Comparison of ENCODE assay signal across 8 mouse cellular contexts in the genomic region with DNA sequence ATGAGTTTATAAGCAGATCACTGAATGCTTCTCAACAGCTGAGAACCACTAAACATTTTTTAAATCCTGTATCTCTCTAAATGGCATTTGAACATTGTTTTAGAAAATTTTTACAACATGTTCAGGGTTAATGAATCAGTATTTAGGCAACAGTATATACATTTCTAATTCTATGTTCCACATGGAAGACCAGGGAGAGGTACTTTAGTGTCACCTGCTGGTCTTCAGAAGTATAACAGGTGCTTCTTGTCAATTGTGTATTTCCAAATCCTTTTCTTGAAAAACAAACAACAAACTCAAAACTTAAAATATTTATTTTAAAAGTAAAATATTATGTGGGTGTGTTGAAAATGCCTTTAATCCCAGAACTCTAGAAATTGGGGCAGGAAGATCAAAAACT. TPM values are rescaled to one million over a fixed set of nuclear protein-coding genes. Genes with fewer than 3 reads are reported as not detected.
DNase-seq lines count a peak whose midpoint lies in the region; ATAC-seq and TF ChIP-seq lines count a peak whose summit lies in the region.
"Had no signal": no experiment of that assay in that cellular context is flagged by ENCODE, and none has a peak within 500 bp of the region (broad histone marks: within the 10 kb centered on the region; RNA-seq: fewer than 3 reads in every experiment).

No protein-coding gene starts in this region.

- H3K4me2 ChIP-seq in stomach, postnatal 0 days (replicated peaks; ENCODE audit: low read depth): no peak overlapping the region

- H3K36me3 ChIP-seq in stomach, postnatal 0 days (ENCODE audit: control insufficient read depth, insufficient read depth, low read length): no peaks in the 10 kb centered on the region

- DNase-seq in kidney, postnatal 14 days: peak; percentile 32
- DNase-seq in kidney, adult 11 months: no peak
- peak; percentile 74 for DNase-seq in 416B (ENCODE audit: low read depth)
- peak; percentile 49 for DNase-seq in CD4-positive helper T cell, adult 2 months (ENCODE audit: low read depth, low spot score)
- DNase-seq in embryo, embryonic 11.5 days (ENCODE audit: low read depth, low spot score): peak; percentile 22
- no peak for DNase-seq in stomach, postnatal 0 days (ENCODE audit: low spot score)
- no peak for DNase-seq in urinary bladder, postnatal 10 days (ENCODE audit: low spot score)

- no peak overlapping the region for H3K27ac ChIP-seq in stomach, postnatal 0 days (replicated peaks)

- no peak overlapping the region for H3K4me3 ChIP-seq in stomach, postnatal 0 days (ENCODE audit: low read depth, low read length)
- H3K4me3 ChIP-seq: megakaryocyte, embryonic 14.5 days had no signal

- no peak for TF ChIP-seq EP300 in stomach, postnatal 0 days (optimal IDR thresholded peaks at IDR 0.05)

- H3K4me1 ChIP-seq in stomach, postnatal 0 days (replicated peaks; ENCODE audit: control insufficient read depth, insufficient read depth): no peaks in the 10 kb centered on the region
- H3K4me1 ChIP-seq: megakaryocyte, embryonic 14.5 days had no signal

- ATAC-seq in stomach, postnatal 0 days (ENCODE audit: low FRiP score, low TSS enrichment): no peak

- no peaks in the 10 kb centered on the region for H3K27me3 ChIP-seq in stomach, postnatal 0 days (ENCODE audit: control insufficient read depth, insufficient read depth, low read length)

- peak; percentile 90 for TF ChIP-seq CTCF in stomach, postnatal 0 days (IDR thresholded peaks at IDR 0.05; ENCODE audit: low read depth)

- no peaks in the 10 kb centered on the region for H3K9me3 ChIP-seq in stomach, postnatal 0 days (ENCODE audit: control insufficient read depth, low read length)

- no peak overlapping the region for H3K9ac ChIP-seq in stomach, postnatal 0 days (ENCODE audit: low read length)

RNA-seq across cellular contexts. Expression of a gene that starts 8.5 kb away (rescaled TPM):
- polyA plus RNA-seq in stomach, postnatal 0 days (2015; fragmentation: Nextera tagmentation; extraction: Ambion mirVana): 5.3 and 6.2 TPM in 2 replicates

RNA-seq across cellular contexts. Expression of a gene that starts 45.7 kb away (rescaled TPM):
- 2.3 and 2.8 TPM in 2 replicates for polyA plus RNA-seq in stomach, postnatal 0 days (2015; fragmentation: Nextera tagmentation; extraction: Ambion mirVana)

Comparison
In these comparisons a context has a peak if more than half of its experiments do, and no peak if none do; other contexts are left out.
1. DNase-seq: peak in kidney, postnatal 14 days (single experiment), 416B (single experiment), CD4-positive helper T cell, adult 2 months (single experiment) and embryo, embryonic 11.5 days (single experiment); none in kidney, adult 11 months (single experiment), stomach, postnatal 0 days (single experiment) and urinary bladder, postnatal 10 days (single experiment).